Mouse (Mus musculus) E14TG2a.4 (cell line): ENCODE measurements around the gene Cflar.

Experiments used
- H3K27me3 ChIP-seq: 2 replicates; pipeline ENCODE4 v1.6.1; 2014; ENCODE audit warnings: low read length, control low read depth; ENCODE audit not compliant: insufficient read depth
- H3K36me3 ChIP-seq: 2 replicates; pipeline ENCODE4 v1.6.1; 2014; ENCODE audit warnings: low read length, control low read depth; ENCODE audit not compliant: insufficient read depth
- H3K4me1 ChIP-seq: replicated peaks from 2 replicates; pipeline ENCODE4 v1.6.1; 2014; ENCODE audit warnings: low read depth, low read length, control low read depth
- H3K4me3 ChIP-seq: replicated peaks from 2 replicates; pipeline ENCODE4 v1.5.1; 2014; ENCODE audit warnings: mild to moderate bottlenecking, low read length
- H3K9me3 ChIP-seq: 2 replicates; pipeline ENCODE4 v1.6.1; 2014; ENCODE audit warnings: low read length, control low read depth
- CTCF ChIP-seq: conservative IDR thresholded peaks from 2 replicates; pipeline ENCODE4 v1.5.1; 2014; ENCODE audit warnings: low read length
- NANOG ChIP-seq: IDR thresholded peaks from 2 replicates; pipeline ENCODE4 v1.6.1; 2014; ENCODE audit warnings: borderline replicate concordance, low read length, mixed read lengths
- POU5F1 ChIP-seq: IDR thresholded peaks from 2 replicates; pipeline ENCODE4 v1.6.1; 2014; ENCODE audit warnings: low read length, borderline replicate concordance

Gene Cflar

GRCm38 (mm10) chr1:58773905-58774304 is 62.6 kb downstream of the Cflar start:
- peaks cover 12% of the 10 kb centered on the region for H3K4me1 ChIP-seq
- no peaks in the 10 kb centered on the region for H3K36me3 ChIP-seq
- TF ChIP-seq NANOG (no peak), CTCF (no peak), POU5F1 (no peak)
- H3K9me3 ChIP-seq, result peaks cover 37% of the 10 kb centered on the region
- no peaks in the 10 kb centered on the region for H3K27me3 ChIP-seq
- no peak overlapping the region for H3K4me3 ChIP-seq

GRCm38 (mm10) chr1:58775361-58775760 is 64.1 kb downstream of the Cflar start:
- no peaks in the 10 kb centered on the region for H3K36me3 ChIP-seq
- TF ChIP-seq POU5F1 (no peak), CTCF (no peak), NANOG (no peak)
- H3K4me1 ChIP-seq, result peaks cover 4% of the 10 kb centered on the region
- H3K4me3 ChIP-seq, result no peak overlapping the region
- peaks cover 47% of the 10 kb centered on the region for H3K9me3 ChIP-seq
- H3K27me3 ChIP-seq, result no peaks in the 10 kb centered on the region

GRCm38 (mm10) chr1:58777583-58777982 is 66.3 kb downstream of the Cflar start:
- no peaks in the 10 kb centered on the region for H3K4me1 ChIP-seq
- no peak overlapping the region for H3K4me3 ChIP-seq
- H3K36me3 ChIP-seq, result no peaks in the 10 kb centered on the region
- no peaks in the 10 kb centered on the region for H3K27me3 ChIP-seq
- TF ChIP-seq POU5F1, result no peak
- no peak for TF ChIP-seq NANOG
- TF ChIP-seq CTCF, result no peak
- H3K9me3 ChIP-seq, result peaks cover 53% of the 10 kb centered on the region

- Histone ChIP-seq H3K9me3 (peaks cover 53% of the 10 kb centered on the region), H3K27me3 (no peaks in the 10 kb centered on the region), H3K4me3 (no peak overlapping the region), H3K4me1 (no peaks in the 10 kb centered on the region), H3K36me3 (no peaks in the 10 kb centered on the region)
- TF ChIP-seq CTCF (no peak), NANOG (no peak), POU5F1 (no peak)
These were observed 66.9 kb downstream of the Cflar start for GRCm38 (mm10) chr1:58778226-58778625.

DNA sequence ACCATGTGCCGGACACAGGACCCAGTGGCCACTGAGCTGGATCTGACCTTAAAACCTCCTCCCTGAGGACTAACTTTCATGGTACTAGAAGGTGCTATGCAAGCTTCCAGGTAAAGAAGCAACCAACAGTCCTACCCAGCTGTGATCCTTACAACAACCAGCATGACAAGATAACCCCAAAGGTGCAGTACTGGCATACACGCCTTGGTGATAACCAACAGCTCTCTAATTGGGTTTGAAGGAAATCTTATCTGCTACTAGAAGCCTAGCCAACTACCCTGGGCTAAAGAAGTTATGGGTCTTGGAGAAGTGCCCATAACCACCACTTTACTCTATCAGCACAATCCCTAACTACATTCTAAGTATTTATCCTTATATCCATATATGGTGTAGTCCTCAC is 75.0 kb downstream of the Cflar start:
- no peaks in the 10 kb centered on the region for H3K4me1 ChIP-seq
- H3K9me3 ChIP-seq, result peaks cover 55% of the 10 kb centered on the region
- H3K4me3 ChIP-seq, result no peak overlapping the region
- no peak for TF ChIP-seq POU5F1
- no peak for TF ChIP-seq NANOG
- no peak for TF ChIP-seq CTCF
- H3K36me3 ChIP-seq, result no peaks in the 10 kb centered on the region
- H3K27me3 ChIP-seq, result no peaks in the 10 kb centered on the region

GRCm38 (mm10) chr1:58788410-58788809 is 77.1 kb downstream of the Cflar start:
- Histone ChIP-seq H3K9me3 (peaks cover 76% of the 10 kb centered on the region), H3K4me3 (no peak overlapping the region)

GRCm38 (mm10) chr1:58794705-58795104 is 83.4 kb downstream of the Cflar start:
- TF ChIP-seq NANOG, result no peak
- Histone ChIP-seq H3K4me1 (no peaks in the 10 kb centered on the region; the same call in 1 of the 2 replicates), H3K9me3 (peaks cover 46% of the 10 kb centered on the region), H3K4me3 (no peak overlapping the region), H3K36me3 (no peaks in the 10 kb centered on the region), H3K27me3 (peaks cover 2% of the 10 kb centered on the region; the same call in 1 of the 2 replicates)

More at GRCm38 (mm10) chr1:58788410-58788809, 77.1 kb downstream of the Cflar start:
- Histone ChIP-seq H3K4me1 (no peaks in the 10 kb centered on the region), H3K36me3 (no peaks in the 10 kb centered on the region), H3K27me3 (no peaks in the 10 kb centered on the region)
- TF ChIP-seq POU5F1 (no peak), CTCF (no peak), NANOG (no peak)

DNA sequence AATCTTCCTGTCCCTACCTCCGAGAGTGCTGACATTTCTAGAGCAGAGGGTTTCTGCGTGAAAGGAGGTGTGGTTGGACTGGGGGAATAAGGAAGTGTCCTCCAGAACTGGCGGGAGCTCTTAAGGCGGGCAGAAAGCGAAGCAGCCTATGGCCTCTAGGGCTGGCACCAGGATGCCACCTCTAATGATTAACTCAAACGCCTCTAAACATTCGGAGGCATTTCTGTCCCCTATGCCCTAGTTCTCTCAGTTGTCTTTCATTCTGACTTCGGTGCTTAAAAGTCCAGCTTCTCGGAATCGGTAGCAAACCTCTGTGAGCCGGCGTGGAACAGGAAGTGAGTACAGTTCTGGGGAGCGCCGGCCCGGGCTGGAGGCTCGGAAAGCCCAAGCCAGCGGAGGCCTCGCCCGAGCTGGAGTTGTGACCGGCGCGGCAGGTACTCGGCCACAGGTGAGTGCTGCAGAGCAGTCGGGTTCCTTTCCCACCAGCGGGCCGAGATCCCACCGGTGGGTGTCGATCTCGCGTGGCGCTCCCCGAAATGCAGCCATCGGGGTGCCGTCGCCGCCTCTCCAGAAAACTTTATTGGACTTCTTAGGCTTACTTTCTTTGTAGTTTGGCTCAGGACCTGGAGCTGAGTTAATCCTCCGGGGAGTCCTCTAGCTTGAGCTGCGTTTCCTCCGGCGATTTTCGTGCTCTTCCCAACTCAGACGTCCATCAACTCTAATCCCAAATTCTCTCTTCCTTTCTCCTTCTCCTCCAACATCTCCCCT is 84.2 kb downstream of the Cflar start, which contains the start of gene Casp8:
Casp8 (plus strand) TSS at position 84 of the 768 bp plus-strand sequence.
- H3K27me3 ChIP-seq, result peaks cover 2% of the 10 kb centered on the region; the same call in 1 of the 2 replicates
- H3K4me1 ChIP-seq, result no peaks in the 10 kb centered on the region; the same call in 1 of the 2 replicates
- TF ChIP-seq CTCF, result no peak
- TF ChIP-seq POU5F1, result no peak
- TF ChIP-seq NANOG, result no peak
- H3K36me3 ChIP-seq, result no peaks in the 10 kb centered on the region
- H3K9me3 ChIP-seq, result peaks cover 42% of the 10 kb centered on the region
- peak within 1 kb of the TSS; percentile 74 for H3K4me3 ChIP-seq
